Mouse (Mus musculus) adrenal gland, postnatal 25 days (tissue): ENCODE measurements at regions not wholly inside any gene's neighbourhood (a gene's known extent, or its start where the extent isn't known, plus 50 kb on each side); places are given as distances from the start of the nearest gene placed in this dataset.

Experiments used
- DNase-seq: peaks from one replicate; pipeline ENCODE4 v3.0.0; 2021; ENCODE audit warnings: mixed read lengths

GRCm38 (mm10) chr5:54178966-54179547 lies 180.8 kb downstream of the Stim2 start:
- no peak for DNase-seq

GRCm38 (mm10) chr5:54180192-54180611 lies 181.9 kb downstream of the Stim2 start:
- DNase-seq, result peak; percentile 31

GRCm38 (mm10) chr5:54180640-54181326 lies 182.5 kb downstream of the Stim2 start:
- DNase-seq, result no peak

GRCm38 (mm10) chr5:54181327-54181863 lies 183.1 kb downstream of the Stim2 start:
- no peak for DNase-seq

GRCm38 (mm10) chr5:54182754-54183153 lies 184.5 kb downstream of the Stim2 start:
- DNase-seq, result no peak

DNA sequence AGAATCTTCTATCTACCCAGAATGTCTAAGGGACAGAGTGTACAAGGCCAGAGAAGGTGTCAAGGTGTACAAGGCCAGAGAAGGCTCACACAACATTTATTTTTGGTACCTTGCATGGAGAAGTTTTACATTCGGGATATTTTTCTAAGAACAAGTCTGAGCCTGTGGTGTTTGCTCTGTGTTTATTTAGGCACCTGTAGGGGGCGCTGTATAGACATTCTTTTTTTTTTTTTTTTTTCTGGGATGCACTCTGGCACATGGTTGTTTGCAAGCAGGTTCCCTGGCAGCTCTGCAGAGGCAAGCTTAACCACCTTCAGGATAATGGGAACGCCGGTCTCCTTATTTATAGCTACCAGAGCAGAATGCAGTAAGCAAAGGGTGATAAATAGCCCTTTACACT lies 187.4 kb downstream of the Stim2 start:
- no peak for DNase-seq

- DNase-seq, result no peak
These were observed 187.9 kb downstream of the Stim2 start for GRCm38 (mm10) chr5:54186076-54186676.

GRCm38 (mm10) chr5:54191688-54192087 lies 193.4 kb downstream of the Stim2 start:
- DNase-seq, result no peak

DNA sequence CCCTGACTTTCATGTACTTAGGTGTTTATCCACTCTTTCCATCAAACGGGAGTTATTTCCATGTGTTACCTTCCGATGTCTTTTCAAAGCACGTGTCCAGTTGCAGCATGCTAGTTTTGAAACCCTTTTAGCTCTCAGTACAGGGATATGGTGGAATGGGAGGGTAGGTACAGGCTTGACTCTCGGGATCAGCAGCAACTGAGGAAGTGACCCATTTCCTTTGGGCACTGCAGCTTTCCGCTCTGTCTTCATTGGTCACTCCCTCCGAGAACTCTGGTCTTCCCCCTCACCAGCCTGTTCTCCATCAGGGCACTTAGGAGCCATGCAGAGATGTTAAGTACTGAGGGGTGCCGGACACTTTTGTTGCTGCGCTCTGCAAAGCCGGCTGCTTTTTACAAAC lies 196.5 kb downstream of the Stim2 start:
- DNase-seq, result no peak

- no peak for DNase-seq
These were observed 201.7 kb downstream of the Stim2 start for GRCm38 (mm10) chr5:54200032-54200431.

- DNase-seq, result no peak
These were observed 202.3 kb downstream of the Stim2 start for GRCm38 (mm10) chr5:54200587-54200986.

GRCm38 (mm10) chr5:54211457-54211856 lies 213.2 kb downstream of the Stim2 start:
- no peak for DNase-seq

- no peak for DNase-seq
These were observed 213.8 kb downstream of the Stim2 start for GRCm38 (mm10) chr5:54212038-54212589.

DNA sequence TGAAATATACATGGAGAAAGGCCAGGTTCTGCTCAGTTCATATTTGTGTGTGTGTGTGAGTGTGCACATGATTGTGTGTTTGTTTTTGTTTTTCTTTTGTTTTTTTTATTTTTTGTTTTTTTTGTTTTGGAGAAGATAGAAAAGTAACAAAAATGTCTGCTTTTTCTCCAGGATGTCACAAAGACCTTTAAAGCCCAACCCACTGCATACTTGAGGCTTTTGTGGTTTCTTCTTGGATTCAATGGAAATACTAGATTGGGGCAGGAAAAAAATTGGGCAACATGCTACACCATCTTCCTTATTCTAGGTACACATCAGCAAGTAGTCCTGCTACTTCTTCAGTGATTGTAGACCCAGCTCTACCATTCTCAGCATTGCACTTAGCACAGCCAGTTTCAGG lies 226.7 kb downstream of the Stim2 start:
- DNase-seq, result no peak

GRCm38 (mm10) chr5:54234580-54234979 lies 236.3 kb downstream of the Stim2 start:
- DNase-seq, result no peak

- no peak for DNase-seq
These were observed 236.9 kb downstream of the Stim2 start for GRCm38 (mm10) chr5:54235226-54235625.

- DNase-seq, result no peak
These were observed 238.9 kb downstream of the Stim2 start for GRCm38 (mm10) chr5:54237226-54237625.

DNA sequence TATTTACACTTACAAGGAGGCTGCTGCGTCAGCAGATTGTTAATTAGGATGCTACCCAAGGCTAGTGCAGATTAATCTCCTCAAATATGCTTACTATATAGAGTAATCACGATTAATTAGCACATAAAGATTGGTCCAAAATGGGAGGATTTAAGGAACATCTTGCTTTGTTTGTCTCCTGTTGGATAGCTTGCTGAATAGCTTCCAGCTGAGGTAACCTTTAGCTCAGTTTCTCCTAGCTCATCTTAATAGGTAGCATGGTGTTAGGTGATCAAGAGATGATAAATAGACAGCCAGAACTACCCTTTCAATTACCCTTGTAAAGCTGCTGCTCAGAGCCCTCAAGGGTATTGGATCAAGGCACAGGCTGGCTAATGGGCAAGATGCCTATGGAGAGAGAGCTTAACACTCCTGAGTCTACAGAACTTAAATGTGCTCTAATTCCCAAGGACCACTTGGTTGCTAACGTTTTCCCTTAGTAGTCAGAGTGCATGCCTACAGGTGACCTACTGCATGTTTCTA lies 240.4 kb downstream of the Stim2 start:
- no peak for DNase-seq

DNA sequence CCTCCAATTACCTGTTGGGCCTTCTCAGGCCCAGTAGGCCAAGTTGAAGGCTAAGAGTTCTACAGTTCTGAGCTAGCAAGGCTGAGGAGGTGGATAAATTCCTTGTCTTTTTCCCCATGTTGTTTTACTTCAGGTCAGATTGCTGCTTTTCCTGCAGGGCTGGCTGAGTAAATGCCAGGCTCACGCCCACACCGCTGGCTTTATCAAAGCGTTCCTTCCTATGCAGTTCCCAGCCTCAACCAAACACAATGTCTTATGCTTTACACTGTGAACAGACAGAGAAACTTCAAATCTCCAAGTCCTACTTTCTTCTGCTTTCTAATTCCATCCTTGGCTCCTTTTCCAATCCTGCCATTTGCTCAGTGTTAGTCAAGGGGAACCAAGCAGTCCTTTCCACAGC lies 241.3 kb downstream of the Stim2 start:
- DNase-seq, result no peak

GRCm38 (mm10) chr5:54241169-54241917 lies 243.0 kb downstream of the Stim2 start:
- no peak for DNase-seq

DNA sequence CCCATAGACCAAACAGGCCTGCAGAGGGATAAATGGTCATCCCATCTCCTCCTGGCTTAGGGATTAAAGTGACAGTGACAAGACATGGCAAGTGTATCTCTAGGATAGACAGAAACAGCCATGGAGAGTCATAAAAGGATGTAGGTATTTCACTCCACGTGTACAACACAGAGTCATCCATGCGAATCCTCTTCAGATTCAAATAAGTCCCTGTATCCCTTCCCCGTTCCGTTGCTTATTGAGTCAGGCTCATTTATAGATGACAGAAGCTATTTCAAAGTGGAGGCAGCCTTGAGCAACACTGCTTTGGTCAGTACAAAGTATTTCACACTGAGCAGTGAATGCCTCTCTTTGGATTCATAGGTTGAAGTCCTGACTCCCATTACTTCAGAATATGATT lies 243.8 kb downstream of the Stim2 start:
- DNase-seq, result no peak

- DNase-seq, result no peak
These were observed 253.7 kb downstream of the Stim2 start for GRCm38 (mm10) chr5:54252038-54252437.
